Mouse (Mus musculus): ENCODE results near the gene Coq8b. TPM values are rescaled to one million over a fixed set of nuclear protein-coding genes. Genes with fewer than 3 reads are reported as not detected.

Coq8b gene
- polyA plus RNA-seq, 1 experiment: 45.5 TPM

GRCm38 (mm10) chr7:27300351-27300750 is 67.5 kb downstream of the Coq8b start:
- no peaks in the 10 kb centered on the region for H3K36me3 ChIP-seq (replicated peaks; ENCODE audit: low read length)
- H3K4me3 ChIP-seq (replicated peaks): no peak overlapping the region
- H3K4me1 ChIP-seq: peaks cover 7% of the 10 kb centered on the region
- H3K9me3 ChIP-seq: peaks cover 5% of the 10 kb centered on the region; the same call in 1 of the 2 replicates
- peaks cover 24% of the 10 kb centered on the region for H3K27me3 ChIP-seq (replicated peaks)
- TF ChIP-seq FLI1 (IDR thresholded peaks at IDR 0.05; ENCODE audit: low read length) (no peak), GATA1 (IDR thresholded peaks at IDR 0.05; ENCODE audit: borderline replicate concordance, low read length) (no peak)

DNA sequence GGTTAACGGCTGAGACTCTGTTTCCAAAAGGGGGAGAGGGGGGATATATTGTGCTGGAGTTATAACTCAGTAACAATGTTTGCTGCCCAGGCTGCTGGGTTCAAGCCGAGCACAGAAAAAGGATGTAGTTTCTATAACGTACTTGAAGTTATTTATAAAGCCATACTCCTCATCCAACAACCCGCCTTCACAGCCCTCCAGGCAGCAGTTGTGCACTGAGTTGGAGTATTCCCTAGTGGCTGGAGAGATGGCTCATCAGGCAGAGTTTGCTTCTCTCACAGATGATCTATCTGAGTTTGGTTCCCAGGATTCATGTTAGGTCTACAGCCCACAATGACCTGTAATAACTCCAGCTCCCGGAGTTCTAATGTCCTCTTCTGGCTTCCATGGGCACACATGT is 68.0 kb downstream of the Coq8b start:
- Histone ChIP-seq H3K4me1 (peaks cover 7% of the 10 kb centered on the region), H3K27me3 (replicated peaks) (peaks cover 27% of the 10 kb centered on the region)

DNA sequence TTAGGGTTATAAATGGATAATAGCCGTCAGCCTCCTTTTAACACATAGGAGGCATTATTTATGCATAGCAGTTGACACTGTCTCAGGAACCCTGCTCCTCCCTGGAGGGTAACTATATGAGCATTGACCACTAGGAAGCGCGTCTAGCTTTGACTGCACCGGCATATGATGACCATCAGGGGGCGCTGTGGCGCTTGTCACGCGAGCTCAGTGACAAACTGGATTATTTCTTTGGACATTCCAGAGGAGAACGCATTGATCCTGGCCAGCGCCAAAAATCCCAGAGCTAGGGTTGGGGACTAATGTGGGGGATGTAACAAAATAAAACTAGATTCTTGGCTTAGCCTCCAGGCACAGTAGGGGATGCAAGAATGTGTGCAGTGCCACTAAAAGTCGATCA is 69.3 kb downstream of the Coq8b start:
- peaks cover 7% of the 10 kb centered on the region for H3K4me1 ChIP-seq
- peaks cover 5% of the 10 kb centered on the region; the same call in 1 of the 2 replicates for H3K9me3 ChIP-seq
- H3K4me3 ChIP-seq (replicated peaks): no peak overlapping the region
- H3K36me3 ChIP-seq (replicated peaks; ENCODE audit: low read length): no peaks in the 10 kb centered on the region
- peaks cover 31% of the 10 kb centered on the region for H3K27me3 ChIP-seq (replicated peaks)
- TF ChIP-seq FLI1 (IDR thresholded peaks at IDR 0.05; ENCODE audit: low read length) (no peak), GATA1 (IDR thresholded peaks at IDR 0.05; ENCODE audit: borderline replicate concordance, low read length) (no peak)

More for the DNA sequence above, 68.0 kb downstream of the Coq8b start:
- TF ChIP-seq GATA1 (IDR thresholded peaks at IDR 0.05; ENCODE audit: borderline replicate concordance, low read length) (no peak), FLI1 (IDR thresholded peaks at IDR 0.05; ENCODE audit: low read length) (no peak)
- Histone ChIP-seq H3K36me3 (replicated peaks; ENCODE audit: low read length) (no peaks in the 10 kb centered on the region), H3K9me3 (peaks cover 5% of the 10 kb centered on the region; the same call in 1 of the 2 replicates), H3K4me3 (replicated peaks) (no peak overlapping the region)

- TF ChIP-seq FLI1 (IDR thresholded peaks at IDR 0.05; ENCODE audit: low read length) (no peak), GATA1 (IDR thresholded peaks at IDR 0.05; ENCODE audit: borderline replicate concordance, low read length) (no peak)
- peaks cover 36% of the 10 kb centered on the region for H3K27me3 ChIP-seq (replicated peaks)
- H3K4me3 ChIP-seq (replicated peaks): no peak overlapping the region
- H3K36me3 ChIP-seq (replicated peaks; ENCODE audit: low read length): no peaks in the 10 kb centered on the region
- H3K4me1 ChIP-seq: peaks cover 21% of the 10 kb centered on the region
- H3K9me3 ChIP-seq: peaks cover 2% of the 10 kb centered on the region; the same call in 1 of the 2 replicates
Observed at GRCm38 (mm10) chr7:27305091-27305730, 72.4 kb downstream of the Coq8b start.

DNA sequence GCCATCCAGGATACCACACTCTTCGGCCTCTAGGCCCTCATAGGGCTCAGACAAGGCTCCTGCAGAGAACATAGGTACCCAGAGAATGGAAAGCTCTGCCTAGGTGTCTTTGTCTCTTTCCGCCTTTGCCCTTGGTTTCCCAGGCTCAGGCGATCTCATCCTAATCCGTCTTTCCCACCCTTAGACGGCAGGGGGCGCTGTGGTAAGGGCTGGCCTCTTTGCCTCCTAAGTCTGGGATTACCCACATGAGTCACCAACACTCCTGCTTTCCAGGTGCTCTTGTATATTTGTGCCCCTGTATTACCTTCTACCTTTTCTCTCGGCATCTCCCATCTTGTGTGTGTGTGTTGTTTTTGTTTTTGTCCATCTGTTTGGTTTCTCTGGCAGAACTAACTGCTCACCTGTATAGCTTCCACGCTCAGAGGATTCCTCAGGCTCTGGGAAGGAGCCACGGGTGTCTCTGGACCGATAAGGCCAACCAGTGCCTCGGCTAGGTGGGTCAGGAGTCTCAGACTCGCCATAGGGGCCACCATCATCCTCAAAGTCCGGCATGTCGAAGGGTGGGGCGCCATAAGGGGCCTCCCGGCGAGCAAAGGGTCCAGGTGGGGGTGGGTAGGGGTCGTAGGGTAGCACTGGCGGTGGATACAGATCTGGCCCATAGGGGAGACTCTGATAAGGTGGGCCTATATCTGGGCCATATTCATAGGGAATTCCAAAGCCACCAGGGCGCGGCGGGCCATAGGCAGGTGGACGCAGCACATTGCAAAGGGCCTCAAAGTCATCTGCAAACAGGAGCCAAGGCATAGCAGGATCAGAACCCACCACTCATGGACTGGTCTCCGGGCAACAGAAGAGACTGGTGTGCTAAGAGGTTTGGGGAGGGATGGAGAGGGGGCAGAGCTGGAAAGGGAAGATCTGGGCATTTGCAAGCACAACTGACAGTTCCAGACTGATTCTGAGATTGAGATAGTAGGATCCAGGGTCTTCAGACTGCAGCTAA is 73.6 kb downstream of the Coq8b start:
- no peak overlapping the region for H3K4me3 ChIP-seq (replicated peaks)
- H3K36me3 ChIP-seq (replicated peaks; ENCODE audit: low read length): no peaks in the 10 kb centered on the region
- TF ChIP-seq FLI1 (IDR thresholded peaks at IDR 0.05; ENCODE audit: low read length) (no peak), GATA1 (IDR thresholded peaks at IDR 0.05; ENCODE audit: borderline replicate concordance, low read length) (no peak)
- H3K9me3 ChIP-seq: no peaks in the 10 kb centered on the region
- H3K4me1 ChIP-seq: peaks cover 30% of the 10 kb centered on the region
- peaks cover 44% of the 10 kb centered on the region for H3K27me3 ChIP-seq (replicated peaks)

DNA sequence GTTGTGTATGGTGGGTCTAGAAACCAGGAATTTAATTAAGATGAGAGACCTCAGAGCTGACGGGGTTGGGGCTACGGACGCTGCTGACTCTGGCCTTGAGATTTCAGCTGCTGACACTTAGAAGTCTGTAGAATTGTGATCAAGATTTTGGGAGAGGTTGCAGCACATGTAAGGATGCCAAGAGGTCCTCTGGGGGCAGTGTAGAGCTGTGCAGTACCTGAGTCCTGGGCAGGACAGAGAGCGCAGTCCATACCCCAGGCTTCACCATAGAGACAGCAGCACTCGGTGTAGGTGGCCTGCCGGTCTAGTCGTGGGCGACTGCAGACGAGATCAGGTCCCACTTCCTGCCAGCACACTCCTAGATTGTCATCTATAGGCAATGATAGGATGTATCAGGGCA is 74.7 kb downstream of the Coq8b start:
- H3K36me3 ChIP-seq (replicated peaks; ENCODE audit: low read length): no peaks in the 10 kb centered on the region
- peaks cover 23% of the 10 kb centered on the region for H3K4me1 ChIP-seq
- TF ChIP-seq FLI1 (IDR thresholded peaks at IDR 0.05; ENCODE audit: low read length) (no peak), GATA1 (IDR thresholded peaks at IDR 0.05; ENCODE audit: borderline replicate concordance, low read length) (no peak)
- no peak overlapping the region for H3K4me3 ChIP-seq (replicated peaks)
- H3K27me3 ChIP-seq (replicated peaks): peaks cover 48% of the 10 kb centered on the region
- H3K9me3 ChIP-seq: no peaks in the 10 kb centered on the region

Other genes with a start within 250 kb of the Coq8b start
- gene Cyp2a12, start 203.9 kb upstream of the Coq8b start, polyA plus RNA-seq (2012; ENCODE audit: insufficient read depth, low replicate concordance): not detected in 2 replicates
- not detected in 2 replicates for gene Cyp2f2, start 113.1 kb upstream of the Coq8b start, polyA plus RNA-seq (2012; ENCODE audit: insufficient read depth, low replicate concordance)
- not detected in 2 replicates for gene Cyp2t4, start 79.3 kb upstream of the Coq8b start, polyA plus RNA-seq (2012; ENCODE audit: insufficient read depth, low replicate concordance)
- gene Egln2, start 66.2 kb upstream of the Coq8b start, polyA plus RNA-seq (2012; ENCODE audit: insufficient read depth, low replicate concordance): 75.2 and 107 TPM in 2 replicates
- gene Rab4b, start 54.1 kb upstream of the Coq8b start, polyA plus RNA-seq (2012; ENCODE audit: insufficient read depth, low replicate concordance): 400 and 700 TPM in 2 replicates
- gene Gm21983, start 51.9 kb upstream of the Coq8b start, polyA plus RNA-seq (2012; ENCODE audit: insufficient read depth, low replicate concordance): not detected in 2 replicates
- gene Mia, start 51.9 kb upstream of the Coq8b start, polyA plus RNA-seq (2012; ENCODE audit: insufficient read depth, low replicate concordance): not detected in 2 replicates
- 1.0 and 2.3 TPM in 2 replicates for gene BC024978, start 37.2 kb upstream of the Coq8b start, polyA plus RNA-seq (2012; ENCODE audit: insufficient read depth, low replicate concordance)
- gene Snrpa, start 36.8 kb upstream of the Coq8b start, polyA plus RNA-seq (2012; ENCODE audit: insufficient read depth, low replicate concordance): 467 and 2,125 TPM in 2 replicates
- gene Itpkc, start 4.4 kb upstream of the Coq8b start, polyA plus RNA-seq (2012; ENCODE audit: insufficient read depth, low replicate concordance): 1.0 and 3.0 TPM in 2 replicates
- 2.0 and 2.4 TPM in 2 replicates for gene Numbl, start 25.4 kb downstream of the Coq8b start, polyA plus RNA-seq (2012; ENCODE audit: insufficient read depth, low replicate concordance)
- gene Ltbp4, start 104.7 kb downstream of the Coq8b start, polyA plus RNA-seq (2012; ENCODE audit: insufficient read depth, low replicate concordance): 0.28 TPM in 1 of 2 replicates, not detected in the other
- gene Shkbp1, start 123.0 kb downstream of the Coq8b start, polyA plus RNA-seq (2012; ENCODE audit: insufficient read depth, low replicate concordance): 214 and 344 TPM in 2 replicates
- gene Gm20479, start 124.4 kb downstream of the Coq8b start, polyA plus RNA-seq (2012; ENCODE audit: insufficient read depth, low replicate concordance): 1.4 and 7.6 TPM in 2 replicates
- gene Sptbn4, start 214.7 kb downstream of the Coq8b start, polyA plus RNA-seq (2012; ENCODE audit: insufficient read depth, low replicate concordance): 0.27 and 0.45 TPM in 2 replicates
- gene Blvrb, start 215.0 kb downstream of the Coq8b start, polyA plus RNA-seq (2012; ENCODE audit: insufficient read depth, low replicate concordance): 330 and 332 TPM in 2 replicates
- 28.2 and 88.9 TPM in 2 replicates for gene Sertad3, start 240.7 kb downstream of the Coq8b start, polyA plus RNA-seq (2012; ENCODE audit: insufficient read depth, low replicate concordance)

All from megakaryocyte, embryonic 14.5 days (primary cell).